Mouse (Mus musculus) MEL (cell line): Measurements from ENCODE around the gene Arhgap18. TPM values are rescaled to one million over a fixed set of nuclear protein-coding genes. Genes with fewer than 3 reads are reported as not detected.

ENCODE experiments used
- DNase-seq: peaks from one replicate; pipeline ENCODE4 v3.0.0; 2011; ENCODE audit warnings: low read depth, low spot score
- H3K27ac ChIP-seq: 2 replicates; pipeline ENCODE4 v1.5.1; 2012; ENCODE audit warnings: low read depth, mild to moderate bottlenecking, control low read depth, low read length, moderate library complexity; ENCODE audit not compliant: control insufficient read depth
- H3K27me3 ChIP-seq, 2 experiments: fragments of 150-350 bp in 1 of 2; sonication (generic) in 1 of 2; 2 replicates each; pipeline ENCODE4 v1.6.1; 2012; ENCODE audit warnings: low read length in 2 of 2, mild to moderate bottlenecking in 2 of 2, improper control_type of control experiment in 1 of 2, moderate library complexity in 1 of 2; ENCODE audit not compliant: insufficient read depth in 2 of 2, control insufficient read depth in 1 of 2
- H3K36me3 ChIP-seq, 2 experiments: 2 replicates each; pipeline ENCODE4 v1.6.1; 2012 to 2014; ENCODE audit warnings: low read length in 2 of 2, improper control_type of control experiment in 1 of 2, inconsistent platforms in 1 of 2, mild to moderate bottlenecking in 1 of 2; ENCODE audit not compliant: insufficient read depth in 2 of 2, control insufficient read depth in 1 of 2
- H3K4me1 ChIP-seq, 2 experiments: fragments of 150-350 bp in 1 of 2; sonication (generic) in 1 of 2; 2 replicates each; pipeline ENCODE4 v1.6.1; 2012; ENCODE audit warnings: low read length in 2 of 2, improper control_type of control experiment in 1 of 2, mild to moderate bottlenecking in 1 of 2; ENCODE audit not compliant: insufficient read depth in 2 of 2, control insufficient read depth in 1 of 2
- H3K4me3 ChIP-seq, 2 experiments: fragments of 150-350 bp in 1 of 2; sonication (generic) in 1 of 2; 2 replicates each; pipeline ENCODE4 v1.5.1; 2012; ENCODE audit warnings: low read depth in 2 of 2, low read length in 2 of 2, mild to moderate bottlenecking in 2 of 2, moderate library complexity in 2 of 2, control low read depth in 1 of 2, improper control_type of control experiment in 1 of 2; ENCODE audit not compliant: control insufficient read depth in 1 of 2, insufficient read depth in 1 of 2
- H3K79me2 ChIP-seq: 2 replicates; pipeline ENCODE4 v1.6.1; 2012; ENCODE audit warnings: mild to moderate bottlenecking, low read length, moderate library complexity; ENCODE audit not compliant: control insufficient read depth, poor library complexity, insufficient read depth
- H3K9ac ChIP-seq: 2 replicates; pipeline ENCODE4 v1.6.1; 2012; ENCODE audit warnings: low read depth, mild to moderate bottlenecking, control low read depth, low read length, moderate library complexity; ENCODE audit not compliant: control insufficient read depth, poor library complexity, severe bottlenecking
- H3K9me3 ChIP-seq: fragments of 150-350 bp; sonication (generic); replicated peaks from 2 replicates; pipeline ENCODE4 v1.6.1; 2012; ENCODE audit warnings: mild to moderate bottlenecking, low read length, improper control_type of control experiment, moderate library complexity; ENCODE audit not compliant: insufficient read depth
- BHLHE40 ChIP-seq: IDR thresholded peaks from 2 replicates; pipeline ENCODE4 v1.6.1; 2012; ENCODE audit warnings: low read depth, mild to moderate bottlenecking, inconsistent platforms, low read length, improper control_type of control experiment, borderline replicate concordance
- CHD2 ChIP-seq: IDR thresholded peaks from 2 replicates; pipeline ENCODE4 v1.6.1; 2011; ENCODE audit warnings: low read length, improper control_type of control experiment
- E2F4 ChIP-seq: IDR thresholded peaks from 2 replicates; pipeline ENCODE4 v1.6.1; 2011; ENCODE audit warnings: low read depth, low read length, improper control_type of control experiment, borderline replicate concordance
- ELF1 ChIP-seq: IDR thresholded peaks from 2 replicates; pipeline ENCODE4 v1.6.1; 2014; ENCODE audit warnings: low read depth, mild to moderate bottlenecking, inconsistent platforms, low read length, improper control_type of control experiment, moderate library complexity
- EP300 ChIP-seq, 2 experiments: IDR thresholded peaks; 2 replicates each; pipeline ENCODE4 v1.6.1; 2011; ENCODE audit warnings: improper control_type of control experiment in 2 of 2, low read length in 2 of 2, low read depth in 1 of 2, mild to moderate bottlenecking in 1 of 2
- ETS1 ChIP-seq: IDR thresholded peaks from 2 replicates; pipeline ENCODE4 v1.6.1; 2012; ENCODE audit warnings: low read depth, mild to moderate bottlenecking, inconsistent platforms, low read length, improper control_type of control experiment, moderate library complexity
- GABPA ChIP-seq: IDR thresholded peaks from 2 replicates; pipeline ENCODE4 v1.6.1; 2012; ENCODE audit warnings: low read depth, mild to moderate bottlenecking, inconsistent platforms, low read length, improper control_type of control experiment, moderate library complexity
- GATA1 ChIP-seq: IDR thresholded peaks from 2 replicates; pipeline ENCODE4 v1.6.1; 2011; ENCODE audit warnings: low read depth, low read length, improper control_type of control experiment
- HCFC1 ChIP-seq: IDR thresholded peaks from 2 replicates; pipeline ENCODE4 v1.6.1; 2012; ENCODE audit warnings: low read depth, mild to moderate bottlenecking, inconsistent platforms, low read length, improper control_type of control experiment, moderate library complexity
- MAFK ChIP-seq: IDR thresholded peaks from 2 replicates; pipeline ENCODE4 v1.6.1; 2011; ENCODE audit warnings: low read depth, mild to moderate bottlenecking, low read length, improper control_type of control experiment, borderline replicate concordance
- MAX ChIP-seq: IDR thresholded peaks from 2 replicates; pipeline ENCODE4 v1.6.1; 2011; ENCODE audit warnings: low read length, improper control_type of control experiment
- MAZ ChIP-seq: IDR thresholded peaks from 2 replicates; pipeline ENCODE4 v1.6.1; 2012; ENCODE audit warnings: low read depth, mild to moderate bottlenecking, inconsistent platforms, low read length, improper control_type of control experiment
- MYB ChIP-seq: IDR thresholded peaks from 2 replicates; pipeline ENCODE4 v1.6.1; 2011; ENCODE audit warnings: mild to moderate bottlenecking, low read depth, low read length, improper control_type of control experiment
- MYC ChIP-seq: IDR thresholded peaks from 2 replicates; pipeline ENCODE4 v1.6.1; 2011; ENCODE audit warnings: low read depth, mild to moderate bottlenecking, low read length, improper control_type of control experiment, moderate library complexity
- TBP ChIP-seq: IDR thresholded peaks from 2 replicates; pipeline ENCODE4 v1.8.0; 2011; ENCODE audit warnings: low read depth, low read length, improper control_type of control experiment
- UBTF ChIP-seq: IDR thresholded peaks from 2 replicates; pipeline ENCODE4 v1.6.1; 2012; ENCODE audit warnings: low read depth, mild to moderate bottlenecking, inconsistent platforms, low read length, improper control_type of control experiment, moderate library complexity, borderline replicate concordance; ENCODE audit not compliant: insufficient read depth
- USF1 ChIP-seq: IDR thresholded peaks from 2 replicates; pipeline ENCODE4 v1.6.1; 2014; ENCODE audit warnings: low read depth, mild to moderate bottlenecking, inconsistent platforms, low read length, improper control_type of control experiment, moderate library complexity
- ZC3H11A ChIP-seq: IDR thresholded peaks from 2 replicates; pipeline ENCODE4 v1.6.1; 2012; ENCODE audit warnings: low read depth, mild to moderate bottlenecking, inconsistent platforms, low read length, improper control_type of control experiment
- ZKSCAN1 ChIP-seq: IDR thresholded peaks from 2 replicates; pipeline ENCODE4 v1.6.1; 2012; ENCODE audit warnings: low read depth, mild to moderate bottlenecking, inconsistent platforms, low read length, improper control_type of control experiment, moderate library complexity
- ZMIZ1 ChIP-seq: IDR thresholded peaks from 2 replicates; pipeline ENCODE4 v1.6.1; 2012; ENCODE audit warnings: low read depth, mild to moderate bottlenecking, inconsistent platforms, low read length, improper control_type of control experiment, moderate library complexity
- polyA plus RNA-seq, 2 experiments: library from polyadenylated mRNA; stranded (reverse) in 1 of 2; unstranded in 1 of 2; fragments of >175 nt in 1 of 2; fragments of >200 nt in 1 of 2; gene quantifications; 2 replicates each; pipeline versions ENCODE4 v1.2.1 to v1.2.4; 2012; ENCODE audit warnings: low replicate concordance in 2 of 2, low read depth in 1 of 2; ENCODE audit not compliant: insufficient read length in 2 of 2, insufficient read depth in 1 of 2, missing spikeins in 1 of 2
- total RNA-seq: library from RNA; depleted of rRNA; stranded (reverse); fragments of 300-350 nt; gene quantifications from 2 replicates; pipeline ENCODE4 v1.2.3, GENCODE M21; 2012

Gene Arhgap18
- total and polyA plus RNA-seq, 3 experiments = 3.4 to 4.4 TPM; not detected in 1

- TF ChIP-seq GABPA = no peak
- TF ChIP-seq, all 39 proteins: peak for 5
These were observed 19.7 kb downstream of the Arhgap18 start (continued) for GRCm38 (mm10) chr10:26772624-26773540.

DNA sequence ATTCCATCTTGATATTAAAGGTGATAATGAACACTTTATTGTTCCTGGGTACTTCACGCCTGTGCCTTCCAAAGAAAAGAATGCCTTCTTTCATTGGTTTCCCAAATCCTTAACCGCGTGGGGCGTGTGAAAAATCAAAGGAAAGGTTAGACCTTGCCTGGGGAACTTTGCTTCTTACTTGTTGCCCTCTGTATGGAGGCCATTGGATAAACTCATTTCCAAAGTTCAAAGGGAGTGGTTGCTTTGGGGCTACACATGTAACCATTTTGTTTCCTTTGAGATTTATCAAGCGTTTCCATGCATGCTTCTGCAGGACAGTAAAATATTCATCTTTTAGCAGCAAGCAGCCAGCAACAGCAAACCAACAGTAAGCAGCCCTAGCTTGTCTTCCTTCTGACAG, 20.3 kb downstream of the Arhgap18 start:
- Histone ChIP-seq H3K4me3 (no peak overlapping the region; a peak in 1 of 4 replicates), H3K79me2 (peaks cover 3% of the 10 kb centered on the region; the same call in 1 of the 2 replicates), H3K9me3 (no peaks in the 10 kb centered on the region), H3K9ac (no peak overlapping the region), H3K4me1 (peaks cover 13 to 34% of the 10 kb centered on the region in 2 experiments), H3K27me3 (no peaks in the 10 kb centered on the region), H3K36me3 (peaks cover 0 to 28% of the 10 kb centered on the region in 2 experiments; a peak in 2 of 4 replicates), H3K27ac (no peak overlapping the region)
- no peak for TF ChIP-seq EP300 (IDR thresholded peaks at IDR 0.05; ENCODE audit: low read depth in 1 of 2, low read length in 2 of 2)
- TF ChIP-seq CHD2 = no peak
- TF ChIP-seq ZKSCAN1 = no peak
- no peak for TF ChIP-seq MAFK
- no peak for TF ChIP-seq MAZ
- no peak for TF ChIP-seq ZC3H11A
- no peak for TF ChIP-seq ELF1
- no peak for TF ChIP-seq ZMIZ1
- no peak for TF ChIP-seq USF1
- no peak for DNase-seq

DNA sequence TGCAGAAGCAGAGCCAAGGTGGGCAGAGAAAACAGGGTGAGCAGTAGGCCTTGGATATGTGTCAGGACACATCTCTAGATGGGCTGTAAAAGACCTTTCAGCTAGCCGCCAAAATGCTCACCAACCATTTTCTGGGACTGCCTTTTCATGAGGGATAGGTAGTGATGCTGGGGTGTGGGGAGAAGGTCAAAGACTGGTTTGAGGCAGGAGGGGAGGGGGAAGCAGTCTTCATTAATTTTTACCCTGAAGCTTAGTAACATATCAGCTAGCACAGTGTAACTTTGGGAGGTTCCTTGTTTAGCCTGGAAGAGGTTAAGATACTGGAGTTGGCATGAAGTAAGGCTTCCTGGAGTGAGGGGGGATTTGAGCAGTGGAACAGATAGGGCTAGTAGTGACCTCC, 21.0 kb downstream of the Arhgap18 start:
- Histone ChIP-seq H3K4me3 (no peak overlapping the region), H3K79me2 (peaks cover 3% of the 10 kb centered on the region; the same call in 1 of the 2 replicates), H3K4me1 (peaks cover 13 to 37% of the 10 kb centered on the region in 2 experiments), H3K9ac (no peak overlapping the region), H3K36me3 (peaks cover 0 to 23% of the 10 kb centered on the region in 2 experiments; a peak in 2 of 4 replicates), H3K9me3 (no peaks in the 10 kb centered on the region), H3K27me3 (no peaks in the 10 kb centered on the region), H3K27ac (no peak overlapping the region)
- no peak for DNase-seq
- TF ChIP-seq MYB (no peak), MYC (no peak), HCFC1 (no peak), E2F4 (no peak), ZC3H11A (no peak), BHLHE40 (no peak), UBTF (no peak), MAFK (no peak), MAX (no peak), TBP (no peak), ETS1 (no peak), ZKSCAN1 (no peak), GATA1 (no peak), ZMIZ1 (no peak)
- TF ChIP-seq, all 39 proteins: peak for 0
